Comparison of ENCODE assay signal across 8 mouse cellular contexts in the genomic region with DNA sequence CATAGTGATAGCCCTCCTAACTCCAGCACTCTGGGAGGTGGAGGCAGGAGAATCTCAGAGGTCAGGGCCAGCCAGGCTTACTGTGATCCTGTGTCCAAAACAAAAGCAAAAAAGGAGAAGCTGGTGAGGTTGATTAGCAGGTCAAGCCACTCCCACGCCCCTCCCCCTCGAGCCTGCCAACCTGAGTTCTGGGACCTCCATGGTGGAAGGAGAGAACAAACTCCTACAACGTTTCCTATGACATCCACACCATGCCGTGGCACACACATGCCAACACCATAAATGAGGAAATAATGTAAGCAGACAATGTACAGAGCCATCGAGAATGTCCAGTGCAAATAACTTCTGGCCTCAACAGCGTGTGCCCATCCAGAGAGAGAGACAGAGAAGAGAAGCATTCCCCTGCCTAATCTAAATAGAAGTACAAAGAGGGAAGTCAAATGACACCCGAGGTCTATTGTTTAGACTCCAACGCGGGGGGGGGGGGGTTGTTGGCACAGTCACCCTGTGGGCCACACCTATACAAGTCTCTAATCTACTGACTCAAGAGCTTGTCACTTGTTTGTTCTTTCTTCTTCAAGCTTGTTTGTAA. TPM values are rescaled to one million over a fixed set of nuclear protein-coding genes. Genes with fewer than 3 reads are reported as not detected.
DNase-seq lines count a peak whose midpoint lies in the region; ATAC-seq and TF ChIP-seq lines count a peak whose summit lies in the region.

No protein-coding gene starts in this region.

- no peak for TF ChIP-seq EP300 in liver, postnatal 0 days (IDR thresholded peaks at IDR 0.05; ENCODE audit: low read depth)

- 18% methylated on average over 9 of the region's 9 CpGs for WGBS in cerebellum, adult 2 months
- WGBS in intestine, embryonic 16.5 days: 6% methylated on average over 9 of the region's 9 CpGs
- 3% methylated on average over 9 of the region's 9 CpGs for WGBS in liver, postnatal 0 days (ENCODE audit: insufficient replicate concordance)
- WGBS in neural tube, embryonic 12.5 days: 3% methylated on average over 9 of the region's 9 CpGs

- no peak for TF ChIP-seq POLR2A in cerebellum, adult 2 months (IDR thresholded peaks at IDR 0.05; ENCODE audit: borderline replicate concordance, insufficient read depth, low read length)

- no peak for TF ChIP-seq CTCF in cerebellum, adult 2 months (IDR thresholded peaks at IDR 0.05; ENCODE audit: borderline replicate concordance, insufficient read depth, low read depth, low read length)
- no peak for TF ChIP-seq CTCF in liver, postnatal 0 days (IDR thresholded peaks at IDR 0.05; ENCODE audit: low read depth)

- no peaks in the 10 kb centered on the region for H3K9me3 ChIP-seq in intestine, embryonic 16.5 days (ENCODE audit: control insufficient read depth, low read length)
- no peaks in the 10 kb centered on the region for H3K9me3 ChIP-seq in liver, postnatal 0 days (ENCODE audit: low read length)
- no peaks in the 10 kb centered on the region for H3K9me3 ChIP-seq in neural tube, embryonic 12.5 days

- no peaks in the 10 kb centered on the region for H3K27me3 ChIP-seq in cerebellum, adult 2 months (ENCODE audit: control insufficient read depth, insufficient read depth, low read length)
- no peaks in the 10 kb centered on the region for H3K27me3 ChIP-seq in intestine, embryonic 16.5 days (replicated peaks; ENCODE audit: control insufficient read depth, insufficient read depth, low read length)
- no peaks in the 10 kb centered on the region for H3K27me3 ChIP-seq in liver, postnatal 0 days (ENCODE audit: insufficient read depth, low read length)
- no peaks in the 10 kb centered on the region for H3K27me3 ChIP-seq in neural tube, embryonic 12.5 days (replicated peaks)

- H3K27ac ChIP-seq in cerebellum, adult 2 months (ENCODE audit: insufficient read depth, low read length): no peak overlapping the region
- H3K27ac ChIP-seq in intestine, embryonic 16.5 days (ENCODE audit: low read length): peak overlapping the region; percentile 75
- H3K27ac ChIP-seq in liver, postnatal 0 days (ENCODE audit: low read depth): peak overlapping the region; percentile 98
- H3K27ac ChIP-seq in neural tube, embryonic 12.5 days: no peak overlapping the region

- H3K36me3 ChIP-seq in intestine, embryonic 16.5 days (ENCODE audit: control insufficient read depth, insufficient read depth, low read length): no peaks in the 10 kb centered on the region; the same call in 1 of the 2 replicates
- peaks cover 16% of the 10 kb centered on the region for H3K36me3 ChIP-seq in liver, postnatal 0 days (replicated peaks; ENCODE audit: insufficient read depth, low read length)
- peaks cover 11% of the 10 kb centered on the region for H3K36me3 ChIP-seq in neural tube, embryonic 12.5 days

- H3K4me2 ChIP-seq in intestine, embryonic 16.5 days (ENCODE audit: low read depth, low read length): peak overlapping the region; percentile 59
- H3K4me2 ChIP-seq in liver, postnatal 0 days (ENCODE audit: low read depth, low read length): peak overlapping the region; percentile 76
- H3K4me2 ChIP-seq in neural tube, embryonic 12.5 days (replicated peaks): peak overlapping the region; percentile 52

- peak; percentile 5; the same call in 1 of the 2 replicates for ATAC-seq in intestine, embryonic 16.5 days
- ATAC-seq in liver, postnatal 0 days: peak; percentile 4
- no peak for ATAC-seq in neural tube, embryonic 12.5 days (ENCODE audit: low FRiP score, low read depth)

- H3K9ac ChIP-seq in intestine, embryonic 16.5 days (ENCODE audit: low read depth, low read length): peak overlapping the region; percentile 61; the same call in 1 of the 2 replicates
- H3K9ac ChIP-seq in liver, postnatal 0 days (replicated peaks): peak overlapping the region; percentile 53
- H3K9ac ChIP-seq in neural tube, embryonic 12.5 days: 0 out of 2 replicates have a peak overlapping the region, but pooled peaks have one; percentile 19

- H3K4me1 ChIP-seq in cerebellum, adult 2 months (ENCODE audit: control insufficient read depth, insufficient read depth, low read length): peaks cover 4% of the 10 kb centered on the region; the same call in 1 of the 2 replicates
- peaks cover 34% of the 10 kb centered on the region for H3K4me1 ChIP-seq in intestine, embryonic 16.5 days (ENCODE audit: control insufficient read depth, insufficient read depth, low read length)
- peaks cover 38% of the 10 kb centered on the region for H3K4me1 ChIP-seq in liver, postnatal 0 days (ENCODE audit: insufficient read depth)
- peaks cover 45% of the 10 kb centered on the region for H3K4me1 ChIP-seq in neural tube, embryonic 12.5 days

- peak in 1 of 2 experiments; percentile 32 for DNase-seq in cerebellum, adult 2 months
- DNase-seq in cerebellum, adult 8-10 months: no peak
- DNase-seq in c-Kit-positive CD71-positive TER-119-positive erythroid progenitor cells, embryonic 14.5 days (ENCODE audit: low spot score): peak; percentile 59
- peak; percentile 38 for DNase-seq in gastrocnemius, postnatal 25 days
- peak; percentile 81 for DNase-seq in liver, postnatal 0 days
- peak; percentile 72 for DNase-seq in thymus, postnatal 4 days

- peak overlapping the region; percentile 59 for H3K4me3 ChIP-seq in cerebellum, adult 2 months (replicated peaks; ENCODE audit: insufficient read depth, low read depth, low read length)
- H3K4me3 ChIP-seq in intestine, embryonic 16.5 days (ENCODE audit: low read length): peak overlapping the region; percentile 16; the same call in 1 of the 2 replicates
- H3K4me3 ChIP-seq in liver, postnatal 0 days (ENCODE audit: low read depth, low read length): peak overlapping the region; percentile 33
- H3K4me3 ChIP-seq in neural tube, embryonic 12.5 days: no peak overlapping the region

RNA-seq across cellular contexts. Expression of gene Pnrc2, which starts 2.4 kb away (rescaled TPM):
- 59.7 and 61.5 TPM in 2 replicates for polyA plus RNA-seq in cerebellum, adult 2 months (2012; rRNA removed)
- total RNA-seq in gastrocnemius, postnatal 25 days (2021): 10 to 100 TPM; 25.7 to 36.4 TPM
- 165 and 171 TPM in 2 replicates for polyA plus RNA-seq in intestine, embryonic 16.5 days (2015; fragmentation: Nextera tagmentation; extraction: Ambion mirVana)
- polyA plus RNA-seq in liver, postnatal 0 days (2015; fragmentation: Nextera tagmentation; extraction: Ambion mirVana): 53.2 and 55.2 TPM in 2 replicates
- 145 and 154 TPM in 2 replicates for polyA plus RNA-seq in neural tube, embryonic 12.5 days (2016; fragmentation: Nextera tagmentation; extraction: Ambion mirVana)

RNA-seq across cellular contexts. Expression of gene Cnr2, which starts 19.1 kb away (rescaled TPM):
- polyA plus RNA-seq in cerebellum, adult 2 months (2012; rRNA removed): 0.05 and 0.06 TPM in 2 replicates
- under 1 TPM; 0.08 to 0.10 TPM for total RNA-seq in gastrocnemius, postnatal 25 days (2021)
- polyA plus RNA-seq in intestine, embryonic 16.5 days (2015; fragmentation: Nextera tagmentation; extraction: Ambion mirVana): 0.43 and 0.66 TPM in 2 replicates
- polyA plus RNA-seq in liver, postnatal 0 days (2015; fragmentation: Nextera tagmentation; extraction: Ambion mirVana): 2.5 and 2.6 TPM in 2 replicates
- 0.32 and 0.34 TPM in 2 replicates for polyA plus RNA-seq in neural tube, embryonic 12.5 days (2016; fragmentation: Nextera tagmentation; extraction: Ambion mirVana)

RNA-seq across cellular contexts. Expression of gene Srsf10, which starts 20.5 kb away (rescaled TPM):
- polyA plus RNA-seq in cerebellum, adult 2 months (2012; rRNA removed): 54.7 and 61.5 TPM in 2 replicates
- total RNA-seq in gastrocnemius, postnatal 25 days (2021): 10 to 100 TPM; 22.6 to 25.2 TPM
- polyA plus RNA-seq in intestine, embryonic 16.5 days (2015; fragmentation: Nextera tagmentation; extraction: Ambion mirVana): 146 and 157 TPM in 2 replicates
- polyA plus RNA-seq in liver, postnatal 0 days (2015; fragmentation: Nextera tagmentation; extraction: Ambion mirVana): 62.1 and 67.6 TPM in 2 replicates
- 279 and 303 TPM in 2 replicates for polyA plus RNA-seq in neural tube, embryonic 12.5 days (2016; fragmentation: Nextera tagmentation; extraction: Ambion mirVana)

RNA-seq across cellular contexts. Expression of gene Fuca1, which starts 44.4 kb away (rescaled TPM):
- 46.5 and 47.9 TPM in 2 replicates for polyA plus RNA-seq in cerebellum, adult 2 months (2012; rRNA removed)
- total RNA-seq in gastrocnemius, postnatal 25 days (2021): 10 to 100 TPM; 18.9 to 21.7 TPM
- 214 and 254 TPM in 2 replicates for polyA plus RNA-seq in intestine, embryonic 16.5 days (2015; fragmentation: Nextera tagmentation; extraction: Ambion mirVana)
- 45.2 and 50.7 TPM in 2 replicates for polyA plus RNA-seq in liver, postnatal 0 days (2015; fragmentation: Nextera tagmentation; extraction: Ambion mirVana)
- polyA plus RNA-seq in neural tube, embryonic 12.5 days (2016; fragmentation: Nextera tagmentation; extraction: Ambion mirVana): 48.2 and 53.6 TPM in 2 replicates

Comparison
In these comparisons a context has a peak if more than half of its experiments do, and no peak if none do; other contexts are left out.
1. H3K27ac ChIP-seq: peak in intestine, embryonic 16.5 days (single experiment) and liver, postnatal 0 days (single experiment); none in cerebellum, adult 2 months (single experiment) and neural tube, embryonic 12.5 days (single experiment).
2. Peak in every context shown above with its lines, with median percentiles within 50 percentile points of each other: H3K4me2 ChIP-seq and H3K9ac ChIP-seq.